Mouse (Mus musculus): Measurements from ENCODE around the gene Tanc1.

Tanc1 gene

DNA sequence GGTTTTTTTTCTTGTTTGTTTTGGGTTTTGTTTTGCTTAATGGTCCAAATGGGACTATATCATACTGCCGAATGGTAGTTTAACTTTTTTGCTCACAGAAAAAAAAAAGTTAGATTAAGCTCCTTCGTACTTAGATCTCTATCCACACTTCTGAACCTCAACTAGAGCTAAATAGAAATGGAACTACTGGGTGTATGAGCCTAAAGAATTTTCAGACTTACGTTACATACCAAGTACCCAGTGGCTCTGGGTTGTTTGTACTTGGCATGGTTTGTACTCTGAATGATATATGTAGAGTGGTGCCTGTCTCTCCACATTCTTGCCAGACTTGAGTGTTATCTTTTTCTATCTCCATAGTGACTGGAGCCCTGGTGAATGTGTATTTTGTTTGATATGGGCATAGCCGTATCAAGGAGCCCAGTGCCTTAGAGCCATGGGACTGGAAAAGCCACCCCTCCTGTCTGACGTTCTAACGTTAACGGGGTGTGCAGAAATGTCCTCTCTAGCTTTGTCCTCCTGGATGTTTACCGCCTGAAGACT, 271.0 kb downstream of the Tanc1 start:
- no peak for DNase-seq (ENCODE audit: extremely low spot score)

DNA sequence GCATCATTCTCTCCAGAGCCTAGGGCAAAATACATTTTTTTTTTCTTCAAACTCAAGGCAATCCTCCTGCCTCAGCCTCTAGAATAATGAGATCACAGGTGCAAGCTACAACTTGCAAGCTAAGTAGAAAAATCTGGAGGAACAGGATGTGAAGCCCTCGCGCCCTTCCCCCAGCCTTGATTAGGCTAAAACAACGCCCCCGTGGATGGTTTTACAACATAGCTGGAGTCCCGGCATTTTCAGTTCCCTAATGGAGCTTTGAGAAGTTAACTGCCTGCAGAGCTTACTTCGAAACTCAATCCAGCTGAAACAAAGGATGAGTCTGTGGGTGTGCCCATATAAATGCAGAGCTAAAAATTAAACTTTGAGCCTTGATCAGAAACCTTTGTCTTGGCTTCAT, 277.9 kb downstream of the Tanc1 start:
- DNase-seq (ENCODE audit: extremely low spot score) = no peak
